Mouse (Mus musculus): ENCODE results near the gene Tigd3. TPM values are rescaled to one million over a fixed set of nuclear protein-coding genes. Genes with fewer than 3 reads are reported as not detected.

Tigd3 gene
- polyA plus RNA-seq, 1 experiment from 2014 or later = 1.7 TPM

DNA sequence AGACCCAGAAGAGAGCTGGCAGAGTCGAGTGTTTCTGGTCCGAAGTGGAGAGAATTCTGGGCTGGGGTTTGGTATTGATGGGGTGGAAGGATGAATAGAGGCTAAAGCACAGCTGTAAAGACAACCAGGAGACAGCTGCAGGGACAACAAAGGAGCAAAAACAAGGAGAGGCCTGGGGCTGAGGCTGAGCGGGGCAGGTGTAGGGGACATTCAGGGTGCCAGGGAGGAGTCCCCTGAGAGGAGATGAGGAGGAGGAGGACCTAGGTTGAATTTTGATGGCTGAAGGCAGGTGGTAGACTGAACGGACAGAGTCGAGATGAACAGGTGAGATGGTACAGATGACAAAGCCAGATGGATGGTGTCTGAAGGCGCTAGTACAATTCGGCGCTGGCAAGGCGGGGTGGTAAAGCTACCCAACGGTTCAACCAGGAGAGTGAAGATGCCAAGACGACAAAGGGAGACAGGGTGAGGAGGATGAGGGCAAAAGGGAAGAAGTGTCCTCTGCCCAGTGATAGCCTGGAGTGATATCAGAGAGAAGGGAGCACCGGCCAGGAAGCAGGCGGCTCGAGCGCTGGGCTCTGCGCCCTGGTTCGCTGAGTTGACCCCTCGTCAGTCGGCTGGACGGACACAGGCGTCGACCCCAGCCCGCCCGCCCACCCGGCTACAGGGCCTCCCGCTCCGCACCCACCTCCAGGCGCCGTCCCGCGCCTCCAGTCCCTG is 507 bp downstream of the Tigd3 start:
- H3K4me1 ChIP-seq (ENCODE audit: insufficient read depth) = peaks cover 15% of the 10 kb centered on the region
- peak overlapping the region; percentile 60 for H3K4me3 ChIP-seq (ENCODE audit: low read depth, low read length)
- no peaks in the 10 kb centered on the region for H3K9me3 ChIP-seq (ENCODE audit: low read length)
- peaks cover 9% of the 10 kb centered on the region for H3K27me3 ChIP-seq (ENCODE audit: insufficient read depth, low read length)
- ATAC-seq = peak; percentile 33
- DNase-seq = no peak
- H3K9ac ChIP-seq (replicated peaks) = peak overlapping the region; percentile 72
- peak overlapping the region; percentile 91 for H3K4me2 ChIP-seq (ENCODE audit: low read depth, low read length)
- H3K36me3 ChIP-seq (replicated peaks; ENCODE audit: insufficient read depth, low read length) = peaks cover 10% of the 10 kb centered on the region
- TF ChIP-seq CTCF (IDR thresholded peaks at IDR 0.05; ENCODE audit: low read depth) (no peak), EP300 (IDR thresholded peaks at IDR 0.05; ENCODE audit: low read depth) (no peak)
- peak overlapping the region; percentile 55 for H3K27ac ChIP-seq (ENCODE audit: low read depth)
- WGBS (ENCODE audit: insufficient replicate concordance) = 15% methylated on average over 25 of the region's 31 CpGs

DNA sequence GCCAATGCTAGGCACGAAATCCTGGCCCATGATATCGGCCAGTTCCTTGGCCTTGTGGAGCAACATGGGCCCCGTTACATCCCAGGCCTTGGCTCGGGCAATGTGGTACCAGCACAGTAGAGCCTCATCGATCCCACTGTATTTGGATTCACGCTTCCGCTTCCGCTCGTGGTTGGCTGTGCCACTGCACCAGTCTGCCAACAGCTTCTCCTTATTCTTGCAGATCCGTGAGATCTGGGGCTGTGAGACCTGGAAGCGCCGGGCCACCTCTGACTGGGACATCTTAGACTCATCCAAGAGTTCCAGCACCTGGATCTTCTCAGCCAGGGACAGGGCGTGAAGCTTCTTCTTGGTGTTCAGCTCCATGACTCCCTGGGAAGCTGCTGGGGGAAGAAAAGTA is 1.2 kb downstream of the Tigd3 start:
- H3K4me2 ChIP-seq (ENCODE audit: low read depth, low read length) = no peak overlapping the region; the same call in 1 of the 2 replicates

DNA sequence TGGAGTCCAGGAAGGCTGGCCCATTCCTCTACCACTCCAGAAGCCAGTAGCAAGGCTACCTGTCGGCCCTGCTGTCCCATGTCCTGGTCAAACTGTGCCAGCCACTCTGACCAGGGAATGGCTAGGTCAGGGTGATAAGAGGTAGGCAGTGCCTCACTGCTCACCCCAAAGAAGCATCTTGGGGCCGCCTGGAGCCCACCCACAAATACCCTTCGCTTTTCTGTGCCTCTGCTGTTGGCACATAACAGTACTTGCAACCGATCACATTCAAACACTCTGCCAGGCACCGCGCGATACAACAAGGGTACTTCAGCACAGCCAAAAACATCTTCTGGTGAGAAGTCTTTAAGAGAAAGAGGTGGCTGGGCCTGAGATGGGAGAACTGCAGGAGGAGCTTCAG is 1.7 kb downstream of the Tigd3 start:
- no peak overlapping the region for H3K9ac ChIP-seq (replicated peaks)
- H3K4me2 ChIP-seq (ENCODE audit: low read depth, low read length) = no peak overlapping the region
- ATAC-seq = no peak
- peaks cover 6% of the 10 kb centered on the region for H3K36me3 ChIP-seq (replicated peaks; ENCODE audit: insufficient read depth, low read length)
- no peak for DNase-seq
- H3K27me3 ChIP-seq (ENCODE audit: insufficient read depth, low read length) = peaks cover 9% of the 10 kb centered on the region
- peaks cover 17% of the 10 kb centered on the region for H3K4me1 ChIP-seq (ENCODE audit: insufficient read depth)
- H3K4me3 ChIP-seq (ENCODE audit: low read depth, low read length) = no peak overlapping the region
- WGBS (ENCODE audit: insufficient replicate concordance) = 90% methylated on average over 7 of the region's 7 CpGs
- no peak for TF ChIP-seq EP300 (IDR thresholded peaks at IDR 0.05; ENCODE audit: low read depth)
- no peak for TF ChIP-seq CTCF (IDR thresholded peaks at IDR 0.05; ENCODE audit: low read depth)
- H3K9me3 ChIP-seq (ENCODE audit: low read length) = no peaks in the 10 kb centered on the region
- no peak overlapping the region for H3K27ac ChIP-seq (ENCODE audit: low read depth)

More for the DNA sequence above, 1.2 kb downstream of the Tigd3 start:
- Histone ChIP-seq H3K4me3 (ENCODE audit: low read depth, low read length) (no peak overlapping the region), H3K4me1 (ENCODE audit: insufficient read depth) (peaks cover 15% of the 10 kb centered on the region), H3K36me3 (replicated peaks; ENCODE audit: insufficient read depth, low read length) (peaks cover 6% of the 10 kb centered on the region), H3K27ac (ENCODE audit: low read depth) (no peak overlapping the region), H3K9me3 (ENCODE audit: low read length) (no peaks in the 10 kb centered on the region), H3K9ac (replicated peaks) (no peak overlapping the region), H3K27me3 (ENCODE audit: insufficient read depth, low read length) (peaks cover 9% of the 10 kb centered on the region)
- ATAC-seq (no peak), DNase-seq (no peak)
- TF ChIP-seq EP300 (IDR thresholded peaks at IDR 0.05; ENCODE audit: low read depth) (no peak), CTCF (IDR thresholded peaks at IDR 0.05; ENCODE audit: low read depth) (no peak)
- 93% methylated on average over 13 of the region's 13 CpGs for WGBS (ENCODE audit: insufficient replicate concordance)

DNA sequence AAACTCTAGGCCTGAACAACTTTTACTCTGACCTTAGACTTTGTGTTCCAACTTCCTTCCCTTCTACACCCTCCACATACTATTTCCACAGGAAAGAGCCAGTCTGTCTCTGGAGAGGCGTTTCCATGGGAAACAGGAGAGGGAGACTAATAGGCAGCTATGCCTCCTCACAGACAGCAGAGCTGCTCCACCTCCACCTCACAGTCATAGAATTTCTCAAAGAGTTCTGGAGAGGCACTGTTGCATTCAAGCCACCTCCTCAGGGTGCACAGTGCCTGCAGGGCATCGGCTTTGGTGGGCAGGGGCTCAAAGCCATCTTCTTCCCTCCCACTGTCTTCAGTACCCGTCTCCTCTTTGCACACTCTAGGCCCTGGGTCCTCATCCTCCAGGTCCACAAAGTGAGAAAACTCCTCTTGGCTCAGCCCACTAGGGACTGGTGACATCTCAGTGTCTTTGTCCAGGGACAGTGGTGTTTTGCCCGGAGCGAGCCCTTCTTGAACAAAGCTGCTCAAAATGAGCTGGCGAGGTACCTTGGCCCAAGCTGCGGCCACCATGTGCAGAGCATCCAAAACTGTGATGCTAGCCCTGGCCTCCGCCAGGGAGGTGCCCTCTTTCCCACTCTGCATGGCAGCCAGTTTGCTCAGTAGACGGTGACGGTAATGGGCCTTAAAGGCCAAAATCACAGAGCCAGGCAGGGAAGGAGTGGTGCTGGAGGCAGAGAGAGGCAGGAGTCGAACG is 2.3 kb downstream of the Tigd3 start:
- H3K9ac ChIP-seq (replicated peaks) = no peak overlapping the region
- peaks cover 4% of the 10 kb centered on the region for H3K36me3 ChIP-seq (replicated peaks; ENCODE audit: insufficient read depth, low read length)
- H3K4me1 ChIP-seq (ENCODE audit: insufficient read depth) = peaks cover 21% of the 10 kb centered on the region
- no peak for DNase-seq
- H3K27me3 ChIP-seq (ENCODE audit: insufficient read depth, low read length) = peaks cover 9% of the 10 kb centered on the region
- no peak overlapping the region for H3K4me2 ChIP-seq (ENCODE audit: low read depth, low read length)
- H3K4me3 ChIP-seq (ENCODE audit: low read depth, low read length) = no peak overlapping the region
- H3K9me3 ChIP-seq (ENCODE audit: low read length) = no peaks in the 10 kb centered on the region
- TF ChIP-seq EP300 (IDR thresholded peaks at IDR 0.05; ENCODE audit: low read depth) = no peak
- no peak for TF ChIP-seq CTCF (IDR thresholded peaks at IDR 0.05; ENCODE audit: low read depth)
- ATAC-seq = no peak
- H3K27ac ChIP-seq (ENCODE audit: low read depth) = no peak overlapping the region
- WGBS (ENCODE audit: insufficient replicate concordance) = 89% methylated on average over 12 of the region's 12 CpGs

DNA sequence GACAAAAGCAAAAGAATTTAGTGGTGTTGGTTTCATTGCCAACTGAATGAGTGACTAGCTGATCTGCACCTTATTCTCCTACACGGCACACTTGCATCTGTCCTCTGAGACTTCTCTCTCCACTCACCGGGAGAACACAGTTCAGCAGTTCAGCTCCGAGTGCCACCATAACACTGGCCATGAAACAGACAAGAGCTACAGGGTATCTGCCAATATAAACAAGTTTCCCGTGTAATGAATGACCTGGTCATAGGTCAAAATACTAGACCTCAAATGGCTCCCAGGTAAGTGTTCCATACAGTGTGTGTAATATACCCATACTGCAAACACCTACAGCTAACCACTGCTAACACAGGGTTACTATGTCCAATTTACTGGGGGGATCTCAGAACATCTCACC is 4.7 kb downstream of the Tigd3 start:
- Histone ChIP-seq H3K9me3 (ENCODE audit: low read length) (no peaks in the 10 kb centered on the region), H3K4me2 (ENCODE audit: low read depth, low read length) (no peak overlapping the region), H3K36me3 (replicated peaks; ENCODE audit: insufficient read depth, low read length) (no peaks in the 10 kb centered on the region), H3K9ac (replicated peaks) (no peak overlapping the region), H3K27ac (ENCODE audit: low read depth) (no peak overlapping the region), H3K4me3 (ENCODE audit: low read depth, low read length) (no peak overlapping the region), H3K4me1 (ENCODE audit: insufficient read depth) (peaks cover 22% of the 10 kb centered on the region), H3K27me3 (ENCODE audit: insufficient read depth, low read length) (peaks cover 14% of the 10 kb centered on the region)
- ATAC-seq = peak; percentile 48
- WGBS (ENCODE audit: insufficient replicate concordance) = 55% methylated on average over 4 of the region's 4 CpGs
- DNase-seq = no peak
- TF ChIP-seq CTCF (IDR thresholded peaks at IDR 0.05; ENCODE audit: low read depth) (no peak), EP300 (IDR thresholded peaks at IDR 0.05; ENCODE audit: low read depth) (no peak)

DNA sequence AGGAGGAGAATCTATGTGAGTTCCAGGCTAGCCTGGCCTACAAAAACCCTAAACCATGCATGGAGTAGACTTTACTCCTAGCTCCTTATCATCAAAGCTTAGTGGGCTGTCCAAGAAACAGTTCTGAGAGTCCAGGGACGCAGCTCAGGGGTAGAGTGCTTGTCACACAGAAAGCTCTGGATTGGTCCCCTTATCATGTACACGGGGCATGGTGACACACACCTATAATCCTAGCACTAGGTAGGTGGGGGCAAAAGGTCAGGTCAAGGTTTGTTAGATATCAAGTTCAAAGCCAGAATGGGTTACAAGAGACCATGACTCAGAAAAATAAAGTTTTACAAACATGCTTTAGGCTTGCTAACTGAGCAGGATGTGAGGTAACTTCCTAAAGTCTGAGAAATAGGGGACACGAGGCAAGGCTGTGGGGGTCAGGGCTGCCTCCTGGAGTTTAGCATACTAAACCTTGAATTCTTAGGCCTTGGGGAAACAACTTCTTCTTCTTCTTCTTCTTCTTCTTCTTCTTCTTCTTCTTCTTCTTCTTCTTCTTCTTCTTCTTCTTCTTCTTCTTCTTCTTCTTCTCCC is 6.6 kb downstream of the Tigd3 start:
- Histone ChIP-seq H3K27me3 (ENCODE audit: insufficient read depth, low read length) (peaks cover 11% of the 10 kb centered on the region), H3K4me3 (ENCODE audit: low read depth, low read length) (no peak overlapping the region), H3K27ac (ENCODE audit: low read depth) (no peak overlapping the region), H3K36me3 (replicated peaks; ENCODE audit: insufficient read depth, low read length) (no peaks in the 10 kb centered on the region), H3K9ac (replicated peaks) (no peak overlapping the region), H3K9me3 (ENCODE audit: low read length) (no peaks in the 10 kb centered on the region), H3K4me2 (ENCODE audit: low read depth, low read length) (no peak overlapping the region), H3K4me1 (ENCODE audit: insufficient read depth) (peaks cover 16% of the 10 kb centered on the region)
- TF ChIP-seq CTCF (IDR thresholded peaks at IDR 0.05; ENCODE audit: low read depth) (no peak), EP300 (IDR thresholded peaks at IDR 0.05; ENCODE audit: low read depth) (no peak)
- WGBS (ENCODE audit: insufficient replicate concordance) = 51% methylated on average over 3 of the region's 3 CpGs
- ATAC-seq (no peak), DNase-seq (no peak)
